Mouse (Mus musculus): ENCODE results near the gene Tjp2. TPM values are rescaled to one million over a fixed set of nuclear protein-coding genes. Genes with fewer than 3 reads are reported as not detected.

Tjp2 gene
- polyA plus RNA-seq, 2 experiments: 12.1 to 14.9 TPM

GRCm38 (mm10) chr19:24120811-24121210, 104.0 kb downstream of the Tjp2 start:
- WGBS: 84% methylated on average over 4 of the region's 4 CpGs
- ATAC-seq (ENCODE audit: low FRiP score, low read depth) (no peak), DNase-seq (ENCODE audit: low spot score) (no peak)
- peaks cover 24% of the 10 kb centered on the region for H3K36me3 ChIP-seq (ENCODE audit: control insufficient read depth, insufficient read depth, low read length)
- no peak overlapping the region for H3K27ac ChIP-seq (replicated peaks; ENCODE audit: low read depth, low read length)
- H3K4me3 ChIP-seq (replicated peaks; ENCODE audit: low read length): no peak overlapping the region
- no peaks in the 10 kb centered on the region for H3K27me3 ChIP-seq (ENCODE audit: control insufficient read depth, insufficient read depth, low read length)
- no peak overlapping the region for H3K4me2 ChIP-seq (replicated peaks; ENCODE audit: low read depth, low read length, severe bottlenecking)
- no peak overlapping the region for H3K9ac ChIP-seq (ENCODE audit: low read depth, low read length, severe bottlenecking)
- no peak for TF ChIP-seq POLR2A (IDR thresholded peaks at IDR 0.05; ENCODE audit: borderline replicate concordance, extremely low read depth, insufficient read depth, insufficient read length)
- H3K4me1 ChIP-seq (ENCODE audit: control insufficient read depth, insufficient read depth, low read length): no peaks in the 10 kb centered on the region
- H3K9me3 ChIP-seq (ENCODE audit: control insufficient read depth, low read length): no peaks in the 10 kb centered on the region

GRCm38 (mm10) chr19:24118775-24119174, 106.1 kb downstream of the Tjp2 start:
- no peaks in the 10 kb centered on the region for H3K9me3 ChIP-seq (ENCODE audit: control insufficient read depth, low read length)
- no peak overlapping the region for H3K4me3 ChIP-seq (replicated peaks; ENCODE audit: low read length)
- ATAC-seq (ENCODE audit: low FRiP score, low read depth) (no peak), DNase-seq (ENCODE audit: low spot score) (no peak)
- H3K9ac ChIP-seq (ENCODE audit: low read depth, low read length, severe bottlenecking): no peak overlapping the region
- H3K4me1 ChIP-seq (ENCODE audit: control insufficient read depth, insufficient read depth, low read length): no peaks in the 10 kb centered on the region
- no peaks in the 10 kb centered on the region for H3K27me3 ChIP-seq (ENCODE audit: control insufficient read depth, insufficient read depth, low read length)
- no peak overlapping the region for H3K4me2 ChIP-seq (replicated peaks; ENCODE audit: low read depth, low read length, severe bottlenecking)
- no peak for TF ChIP-seq POLR2A (IDR thresholded peaks at IDR 0.05; ENCODE audit: borderline replicate concordance, extremely low read depth, insufficient read depth, insufficient read length)
- H3K36me3 ChIP-seq (ENCODE audit: control insufficient read depth, insufficient read depth, low read length): peaks cover 24% of the 10 kb centered on the region
- no peak overlapping the region for H3K27ac ChIP-seq (replicated peaks; ENCODE audit: low read depth, low read length)
- WGBS: 76% methylated on average over 9 of the region's 9 CpGs

- DNase-seq (ENCODE audit: low spot score) (no peak), ATAC-seq (ENCODE audit: low FRiP score, low read depth) (no peak)
- Histone ChIP-seq H3K4me3 (replicated peaks; ENCODE audit: low read length) (no peak overlapping the region), H3K9me3 (ENCODE audit: control insufficient read depth, low read length) (no peaks in the 10 kb centered on the region), H3K4me2 (replicated peaks; ENCODE audit: low read depth, low read length, severe bottlenecking) (no peak overlapping the region), H3K27me3 (ENCODE audit: control insufficient read depth, insufficient read depth, low read length) (no peaks in the 10 kb centered on the region), H3K9ac (ENCODE audit: low read depth, low read length, severe bottlenecking) (no peak overlapping the region), H3K36me3 (ENCODE audit: control insufficient read depth, insufficient read depth, low read length) (peaks cover 39% of the 10 kb centered on the region), H3K4me1 (ENCODE audit: control insufficient read depth, insufficient read depth, low read length) (no peaks in the 10 kb centered on the region), H3K27ac (replicated peaks; ENCODE audit: low read depth, low read length) (no peak overlapping the region)
- 97% methylated on average over 7 of the region's 7 CpGs for WGBS
- no peak for TF ChIP-seq POLR2A (IDR thresholded peaks at IDR 0.05; ENCODE audit: borderline replicate concordance, extremely low read depth, insufficient read depth, insufficient read length)
Observed at GRCm38 (mm10) chr19:24111581-24111980, 113.2 kb downstream of the Tjp2 start.

GRCm38 (mm10) chr19:24107707-24108106, 117.1 kb downstream of the Tjp2 start:
- 95% methylated on average over 12 of the region's 12 CpGs for WGBS
- no peak for TF ChIP-seq POLR2A (IDR thresholded peaks at IDR 0.05; ENCODE audit: borderline replicate concordance, extremely low read depth, insufficient read depth, insufficient read length)

GRCm38 (mm10) chr19:24103802-24104201, 121.0 kb downstream of the Tjp2 start:
- no peaks in the 10 kb centered on the region for H3K4me1 ChIP-seq (ENCODE audit: control insufficient read depth, insufficient read depth, low read length)
- no peaks in the 10 kb centered on the region for H3K27me3 ChIP-seq (ENCODE audit: control insufficient read depth, insufficient read depth, low read length)
- ATAC-seq (ENCODE audit: low FRiP score, low read depth) (no peak), DNase-seq (ENCODE audit: low spot score) (no peak)
- no peaks in the 10 kb centered on the region for H3K9me3 ChIP-seq (ENCODE audit: control insufficient read depth, low read length)
- TF ChIP-seq POLR2A (IDR thresholded peaks at IDR 0.05; ENCODE audit: borderline replicate concordance, extremely low read depth, insufficient read depth, insufficient read length): no peak
- H3K4me2 ChIP-seq (replicated peaks; ENCODE audit: low read depth, low read length, severe bottlenecking): no peak overlapping the region
- WGBS: 79% methylated on average over 3 of the region's 3 CpGs
- peaks cover 16% of the 10 kb centered on the region for H3K36me3 ChIP-seq (ENCODE audit: control insufficient read depth, insufficient read depth, low read length)
- H3K4me3 ChIP-seq (replicated peaks; ENCODE audit: low read length): no peak overlapping the region
- H3K27ac ChIP-seq (replicated peaks; ENCODE audit: low read depth, low read length): no peak overlapping the region
- H3K9ac ChIP-seq (ENCODE audit: low read depth, low read length, severe bottlenecking): no peak overlapping the region

More at GRCm38 (mm10) chr19:24107707-24108106, 117.1 kb downstream of the Tjp2 start:
- no peak for DNase-seq (ENCODE audit: low spot score)
- H3K9me3 ChIP-seq (ENCODE audit: control insufficient read depth, low read length): no peaks in the 10 kb centered on the region
- no peaks in the 10 kb centered on the region for H3K4me1 ChIP-seq (ENCODE audit: control insufficient read depth, insufficient read depth, low read length)
- no peak overlapping the region for H3K4me3 ChIP-seq (replicated peaks; ENCODE audit: low read length)
- no peaks in the 10 kb centered on the region for H3K27me3 ChIP-seq (ENCODE audit: control insufficient read depth, insufficient read depth, low read length)
- no peak for ATAC-seq (ENCODE audit: low FRiP score, low read depth)
- peaks cover 23% of the 10 kb centered on the region for H3K36me3 ChIP-seq (ENCODE audit: control insufficient read depth, insufficient read depth, low read length)
- no peak overlapping the region for H3K27ac ChIP-seq (replicated peaks; ENCODE audit: low read depth, low read length)
- H3K4me2 ChIP-seq (replicated peaks; ENCODE audit: low read depth, low read length, severe bottlenecking): no peak overlapping the region
- H3K9ac ChIP-seq (ENCODE audit: low read depth, low read length, severe bottlenecking): no peak overlapping the region

All from limb, embryonic 14.5 days (tissue).